Mouse (Mus musculus) liver, postnatal 0 days (tissue): Measurements from ENCODE around the gene Mgst2.

ENCODE experiments used
- CTCF ChIP-seq: sonication (generic); IDR thresholded peaks from 2 replicates; pipeline ENCODE4 v1.5.1; 2016; ENCODE audit warnings: antibody characterized with exemption, low read depth
- EP300 ChIP-seq: IDR thresholded peaks from 2 replicates; pipeline ENCODE4 v1.6.1; 2016; ENCODE audit warnings: antibody characterized with exemption, low read depth, mild to moderate bottlenecking

GRCm38 (mm10) chr3:51686791-51687190, 26.6 kb downstream of the Mgst2 start:
- TF ChIP-seq EP300 (no peak), CTCF (no peak)
